Mouse (Mus musculus) large intestine, adult 2 months (tissue): ENCODE results near the gene Gap43. TPM values are rescaled to one million over a fixed set of nuclear protein-coding genes. Genes with fewer than 3 reads are reported as not detected.
"Not testable (repeated sequence)": the region's sequence is repeated elsewhere in the genome, so short reads cannot be mapped to it uniquely, and the experiment has no call there.

Experiments used
- DNase-seq: peaks from one replicate; pipeline ENCODE4 v3.0.0-alpha.2; 2012; ENCODE audit warnings: low read depth, low spot score
- WGBS: fragments of 180-500 bp; shearing (Covaris S2); methylation state at CpG from one replicate; pipeline ENCODE4 v1.1.7; 2018; 5-methylcytosine and 5-hydroxymethylcytosine counted together
- polyA plus RNA-seq: library from polyadenylated mRNA; depleted of rRNA; stranded (reverse); fragments of >200 nt; gene quantifications from 2 replicates; pipeline ENCODE4 v1.2.3, GENCODE M21; 2012; rRNA removed

The Gap43 gene
- polyA plus RNA-seq: 1.1 and 1.4 TPM in 2 replicates

GRCm38 (mm10) chr16:42340021-42340768 is at the start of gene Gap43:
TSS of gene Gap43 (minus strand) at chr16:42340651.
- DNase-seq: no peak
- 3% methylated on average over 18 of the region's 18 CpGs for WGBS

GRCm38 (mm10) chr16:42381328-42381838 is 40.9 kb upstream of the Gap43 start:
- DNase-seq: no peak
- WGBS: 66% methylated on average over 4 of the region's 4 CpGs

GRCm38 (mm10) chr16:42380641-42381040 is 40.2 kb upstream of the Gap43 start:
- 43% methylated on average over 3 of the region's 3 CpGs for WGBS
- no peak for DNase-seq

- 68% methylated on average over 6 of the region's 6 CpGs for WGBS
- no peak for DNase-seq
These were observed 29.7 kb upstream of the Gap43 start for GRCm38 (mm10) chr16:42370148-42370547.

GRCm38 (mm10) chr16:42369346-42369745 is 28.9 kb upstream of the Gap43 start:
- 74% methylated on average over 6 of the region's 6 CpGs for WGBS

GRCm38 (mm10) chr16:42360061-42360460 is 19.6 kb upstream of the Gap43 start:
- WGBS: 79% methylated on average over 4 of the region's 4 CpGs
- DNase-seq: no peak

More at GRCm38 (mm10) chr16:42369346-42369745, 28.9 kb upstream of the Gap43 start:
- no peak for DNase-seq

GRCm38 (mm10) chr16:42358058-42358457 is 17.6 kb upstream of the Gap43 start:
- 86% methylated on average over 4 of the region's 4 CpGs for WGBS

GRCm38 (mm10) chr16:42350076-42350475 is 9.6 kb upstream of the Gap43 start:
- 80% methylated on average over 2 of the region's 2 CpGs for WGBS

More at GRCm38 (mm10) chr16:42358058-42358457, 17.6 kb upstream of the Gap43 start:
- DNase-seq: no peak

GRCm38 (mm10) chr16:42340865-42341264 is 414 bp upstream of the Gap43 start:
- DNase-seq: not testable (repeated sequence)
- 45% methylated on average over 2 of the region's 3 CpGs for WGBS

More at GRCm38 (mm10) chr16:42350076-42350475, 9.6 kb upstream of the Gap43 start:
- DNase-seq: no peak

- no peak for DNase-seq
- WGBS: under 1% methylated on average over 10 of the region's 10 CpGs
These were observed 939 bp downstream of the Gap43 start for GRCm38 (mm10) chr16:42339512-42339911.

- WGBS: 9% methylated on average over 4 of the region's 4 CpGs
- DNase-seq: no peak
These were observed 1.5 kb downstream of the Gap43 start for GRCm38 (mm10) chr16:42338987-42339386.

GRCm38 (mm10) chr16:42338342-42338741 is 2.1 kb downstream of the Gap43 start:
- DNase-seq: no peak
- 32% methylated on average over 4 of the region's 4 CpGs for WGBS

- no peak for DNase-seq
- 27% methylated on average over 2 of the region's 2 CpGs for WGBS
These were observed 2.8 kb downstream of the Gap43 start for GRCm38 (mm10) chr16:42337663-42338062.

- 48% methylated on average over 2 of the region's 2 CpGs for WGBS
- no peak for DNase-seq
These were observed 3.8 kb downstream of the Gap43 start for GRCm38 (mm10) chr16:42336610-42337009.

- 28% methylated on average over 4 of the region's 4 CpGs for WGBS
- DNase-seq: no peak
These were observed 8.1 kb downstream of the Gap43 start for GRCm38 (mm10) chr16:42332321-42332720.

- DNase-seq: no peak
- WGBS: 58% methylated on average over 2 of the region's 2 CpGs
These were observed 14.3 kb downstream of the Gap43 start for GRCm38 (mm10) chr16:42326191-42326590.

- DNase-seq: no peak
These were observed 14.9 kb downstream of the Gap43 start for GRCm38 (mm10) chr16:42325536-42325935.

- DNase-seq: no peak
These were observed 20.6 kb downstream of the Gap43 start for GRCm38 (mm10) chr16:42319831-42320230.

GRCm38 (mm10) chr16:42319365-42319764 is 21.1 kb downstream of the Gap43 start:
- WGBS: 73% methylated on average over 5 of the region's 5 CpGs
- DNase-seq: no peak

GRCm38 (mm10) chr16:42312125-42312524 is 28.3 kb downstream of the Gap43 start:
- DNase-seq: no peak
- 73% methylated on average over 1 of the region's 1 CpGs for WGBS

- DNase-seq: no peak
- WGBS: 90% methylated on average over 1 of the region's 1 CpGs
These were observed 31.7 kb downstream of the Gap43 start for GRCm38 (mm10) chr16:42308761-42309160.
